Mouse (Mus musculus): ENCODE data around the gene Egflam. TPM values are rescaled to one million over a fixed set of nuclear protein-coding genes. Genes with fewer than 3 reads are reported as not detected.
A peak's percentile ranks its signal among the peaks of the same experiment; 100 is the strongest.

Egflam gene
- total and polyA plus RNA-seq, 3 experiments: 3.4 to 5.6 (median 3.5) TPM

DNA sequence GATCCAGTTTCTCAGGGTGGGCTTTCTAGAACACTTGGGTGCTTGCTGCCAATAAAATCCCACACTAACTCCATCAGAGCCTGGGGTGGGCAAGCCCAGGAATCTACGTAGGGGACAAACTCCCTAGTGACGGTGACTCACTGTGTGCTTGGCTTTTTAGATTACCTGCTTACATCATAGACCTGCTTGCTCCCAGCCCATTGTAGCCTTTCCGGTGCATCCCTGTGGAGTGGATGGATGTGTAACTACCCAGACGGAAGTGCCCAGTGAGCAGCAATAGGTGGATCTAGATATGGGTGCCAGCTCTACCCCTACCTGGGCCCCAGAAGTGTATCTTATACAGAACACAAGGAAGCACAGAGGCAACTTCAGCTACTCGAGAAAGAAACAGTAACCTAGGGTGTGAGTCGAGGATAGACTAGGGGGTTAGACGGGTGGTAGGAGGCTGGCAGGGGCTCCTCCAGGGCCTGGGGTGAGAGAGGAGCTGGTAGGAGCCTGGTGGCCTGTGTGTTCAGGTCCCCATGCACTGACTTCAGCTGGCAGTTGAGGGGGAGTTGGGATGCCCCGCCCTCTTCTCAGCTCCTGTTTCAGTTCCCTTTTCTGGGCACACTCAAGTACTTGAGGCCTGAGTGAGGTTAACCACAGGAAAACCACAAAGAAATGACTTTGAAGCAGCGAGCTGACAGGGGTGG, 181.5 kb downstream of the Egflam start:
- no peak for DNase-seq

GRCm38 (mm10) chr15:7215845-7216244, 182.3 kb downstream of the Egflam start:
- no peak for DNase-seq

GRCm38 (mm10) chr15:7213683-7214082, 184.5 kb downstream of the Egflam start:
- peak; percentile 56 for DNase-seq

- peak; percentile 16 for DNase-seq
Observed at GRCm38 (mm10) chr15:7208180-7208579, 190.0 kb downstream of the Egflam start.

- DNase-seq: no peak
Observed at GRCm38 (mm10) chr15:7207292-7207691, 190.9 kb downstream of the Egflam start.

GRCm38 (mm10) chr15:7206110-7206509, 192.1 kb downstream of the Egflam start:
- DNase-seq: no peak

GRCm38 (mm10) chr15:7204917-7205316, 193.3 kb downstream of the Egflam start:
- DNase-seq: no peak

- peak; percentile 52 for DNase-seq
Observed at GRCm38 (mm10) chr15:7203606-7204330, 194.4 kb downstream of the Egflam start.

GRCm38 (mm10) chr15:7202981-7203380, 195.2 kb downstream of the Egflam start:
- no peak for DNase-seq

- DNase-seq: no peak
Observed at GRCm38 (mm10) chr15:7201421-7202380, 196.5 kb downstream of the Egflam start.

DNA sequence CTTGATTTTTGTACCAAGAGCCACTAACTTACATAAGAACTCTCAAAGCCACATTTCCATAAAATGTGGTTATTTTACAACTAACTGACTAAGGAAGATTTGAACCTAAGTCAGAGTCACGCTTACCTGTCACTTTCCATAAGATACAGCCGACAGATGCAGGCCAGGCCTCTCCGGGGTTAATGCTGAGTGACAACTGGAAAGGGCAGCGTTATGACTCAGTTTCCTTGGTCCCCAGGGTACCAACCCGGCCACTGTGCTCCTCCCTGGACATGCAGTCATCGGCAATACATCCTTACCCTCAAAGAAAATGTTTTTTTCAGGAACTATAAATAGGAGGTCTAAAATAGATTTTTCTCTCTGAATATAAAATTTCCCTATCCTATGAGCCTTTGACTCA, 197.9 kb downstream of the Egflam start:
- DNase-seq: no peak

DNA sequence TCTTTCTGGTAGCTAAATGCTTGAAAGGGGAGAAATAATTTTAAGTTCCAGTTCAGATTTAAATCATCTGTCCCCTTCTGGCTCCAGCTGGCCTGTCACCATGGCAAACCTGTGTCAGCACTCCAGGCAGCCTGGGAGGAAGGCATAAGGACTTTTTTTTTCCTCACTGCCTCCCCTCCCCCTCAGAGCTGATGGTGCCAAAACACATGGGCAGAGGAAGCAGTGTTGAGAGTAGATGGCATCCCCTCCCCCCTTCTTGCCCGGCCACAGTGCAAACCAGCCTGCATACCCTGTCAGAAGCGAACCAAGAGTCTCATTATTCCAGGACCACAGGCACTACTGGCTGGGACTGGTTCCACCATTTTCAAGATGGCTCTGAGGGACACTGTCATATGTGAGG, 199.4 kb downstream of the Egflam start:
- DNase-seq: no peak

- DNase-seq: no peak
Observed at GRCm38 (mm10) chr15:7197652-7198445, 200.3 kb downstream of the Egflam start.

GRCm38 (mm10) chr15:7194748-7195221, 203.4 kb downstream of the Egflam start:
- DNase-seq: no peak

DNA sequence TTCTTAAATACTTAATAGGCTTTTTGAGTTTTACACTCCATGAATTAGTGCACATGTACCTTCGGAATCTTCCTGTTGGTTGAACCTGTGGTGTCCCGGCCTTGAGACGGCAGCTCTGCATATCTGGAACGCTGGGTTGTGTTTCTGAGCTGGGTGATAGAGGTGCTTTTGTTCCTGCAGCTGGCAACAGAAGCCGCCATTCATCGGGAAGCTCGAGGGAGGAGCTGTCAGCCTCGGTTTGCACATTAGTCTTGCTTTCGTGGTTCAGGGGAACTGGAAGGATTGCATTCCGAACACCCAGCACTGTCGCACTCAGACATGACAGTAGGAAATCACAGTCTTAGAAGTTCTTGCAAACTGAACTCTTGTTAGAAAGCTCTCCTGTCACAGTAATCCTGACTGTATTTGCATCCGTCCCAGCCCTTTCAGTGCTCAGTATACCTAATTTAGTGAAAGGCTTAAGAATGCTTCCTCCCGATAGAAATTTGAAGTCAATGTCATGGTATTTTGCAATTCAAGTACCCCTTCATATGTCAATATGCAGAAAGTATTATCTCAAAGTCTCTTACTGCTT, 204.0 kb downstream of the Egflam start:
- no peak for DNase-seq

DNA sequence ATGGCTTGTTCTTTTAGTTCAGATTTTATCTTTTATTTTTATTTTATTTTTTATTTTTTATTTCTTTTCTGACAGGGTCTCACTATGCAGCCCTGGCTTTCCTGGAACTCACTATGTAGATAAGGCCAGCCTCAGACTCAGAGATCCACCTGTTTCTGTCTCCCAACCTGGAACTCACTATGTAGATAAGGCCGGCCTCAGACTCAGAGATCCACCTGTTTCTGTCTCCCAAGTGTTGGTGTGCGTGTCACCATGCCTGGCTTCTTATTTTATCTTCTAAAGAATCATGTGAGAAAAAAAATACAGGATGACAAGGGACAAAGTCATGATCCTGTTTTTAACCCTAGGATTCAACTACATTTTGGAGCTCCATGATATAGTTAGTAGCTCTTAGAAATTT, 205.6 kb downstream of the Egflam start:
- DNase-seq: no peak

- DNase-seq: no peak
Observed at GRCm38 (mm10) chr15:7191074-7191473, 207.1 kb downstream of the Egflam start.

DNA sequence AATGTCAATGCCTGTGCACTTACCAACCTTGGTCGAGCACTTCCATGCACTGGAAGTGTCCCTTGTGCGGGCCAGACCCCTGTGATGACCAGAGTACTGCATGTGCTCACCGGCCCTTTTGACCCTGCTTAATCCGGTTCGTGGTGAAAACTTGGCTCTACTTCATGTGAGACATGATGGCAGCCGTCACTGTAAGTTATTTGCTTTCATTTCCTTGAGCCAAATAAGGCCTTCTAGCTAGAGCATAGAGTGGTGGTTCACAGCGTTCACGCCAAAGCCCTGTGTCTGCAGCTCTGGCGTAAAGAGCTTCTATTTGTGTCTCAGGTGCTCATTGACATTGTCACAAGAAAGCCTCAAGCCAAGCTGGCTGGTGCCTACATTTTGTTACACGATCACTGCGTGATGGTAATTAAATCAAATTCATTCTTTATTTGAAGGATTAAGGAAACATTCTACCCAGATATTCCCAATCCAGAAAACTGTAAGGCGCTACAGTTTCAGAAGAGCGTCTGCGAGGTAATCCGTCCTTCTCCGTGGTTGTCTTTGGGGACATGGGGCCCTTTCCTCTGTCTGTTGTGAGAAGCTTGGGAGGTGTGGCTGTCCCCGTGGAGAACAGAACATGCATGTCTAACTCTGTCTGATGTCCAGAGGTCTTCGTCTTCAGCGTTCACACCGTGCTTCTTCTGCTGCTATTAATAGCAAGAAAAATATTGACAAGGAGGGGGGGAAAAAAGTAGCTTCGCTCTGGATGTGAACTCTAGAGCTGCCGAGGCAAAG, 208.3 kb downstream of the Egflam start:
- no peak for DNase-seq

- no peak for DNase-seq
Observed at GRCm38 (mm10) chr15:7187682-7188081, 210.5 kb downstream of the Egflam start.

DNA sequence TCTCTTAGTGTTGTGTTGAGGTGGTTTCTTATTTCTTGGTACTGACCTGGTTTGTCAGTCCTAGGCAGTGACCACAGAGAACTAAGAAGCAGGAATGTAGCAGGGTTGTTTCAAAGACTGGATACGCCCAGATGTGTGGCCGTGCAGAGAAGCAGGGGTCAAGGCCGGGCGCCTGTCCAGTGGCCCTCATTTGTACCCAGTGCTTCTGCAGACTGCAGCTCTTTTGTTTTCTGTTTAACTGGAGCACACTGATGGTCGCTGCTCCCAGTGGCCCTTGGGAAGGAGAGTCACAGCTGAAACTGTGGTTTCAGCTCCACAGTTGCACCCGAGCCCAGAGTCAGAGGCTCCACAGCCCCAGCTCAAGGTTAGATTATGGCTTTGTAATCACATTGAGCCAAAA, 217.6 kb downstream of the Egflam start:
- peak; percentile 37 for DNase-seq
